Mouse (Mus musculus): ENCODE results near the gene Olfr169. TPM values are rescaled to one million over a fixed set of nuclear protein-coding genes. Genes with fewer than 3 reads are reported as not detected.
"Not testable (repeated sequence)": the region's sequence is repeated elsewhere in the genome, so short reads cannot be mapped to it uniquely, and the experiment has no call there.

The Olfr169 gene
- polyA plus RNA-seq (2012; rRNA removed), result not detected in 2 replicates

DNA sequence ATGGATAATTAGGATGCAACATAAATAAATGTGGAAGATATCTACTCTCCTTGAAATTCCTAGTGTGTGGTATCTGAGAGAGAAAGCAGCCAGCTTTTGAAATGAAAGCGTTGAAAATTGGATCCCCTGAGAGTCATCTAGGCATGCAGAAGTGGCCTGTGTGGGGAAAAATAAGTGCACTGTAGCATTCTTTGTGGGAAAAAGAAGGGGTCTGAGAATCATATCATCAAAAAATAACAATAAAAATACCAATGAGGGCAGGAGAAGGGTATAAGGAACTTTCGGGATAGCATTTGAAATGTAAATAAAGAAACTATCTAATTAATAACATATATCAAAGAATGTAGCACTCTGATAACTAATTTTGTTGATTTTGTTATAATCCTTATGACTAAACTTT lies at the start of gene Olfr169:
TSS of gene Olfr169 (minus strand) at position 101 of the 400 bp plus-strand sequence.
- not testable (repeated sequence) for DNase-seq (ENCODE audit: extremely low spot score in 1 of 2, low spot score in 1 of 2)

DNA sequence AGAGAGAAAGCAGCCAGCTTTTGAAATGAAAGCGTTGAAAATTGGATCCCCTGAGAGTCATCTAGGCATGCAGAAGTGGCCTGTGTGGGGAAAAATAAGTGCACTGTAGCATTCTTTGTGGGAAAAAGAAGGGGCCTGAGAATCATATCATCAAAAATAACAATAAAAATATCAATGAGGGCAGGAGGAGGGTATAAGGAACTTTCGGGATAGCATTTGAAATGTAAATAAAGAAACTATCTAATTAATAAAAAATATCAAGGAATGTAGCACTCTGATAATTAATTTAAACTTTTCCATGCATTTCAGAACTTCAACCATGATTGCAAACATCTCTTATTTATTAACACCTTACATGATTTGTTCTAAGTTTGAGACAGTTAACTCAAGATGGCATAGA lies 40.2 kb upstream of the Olfr169 start, which contains the start of gene Olfr170:
TSS of gene Olfr170 (minus strand) at position 101 of the 400 bp plus-strand sequence.
- not testable (repeated sequence) for DNase-seq (ENCODE audit: extremely low spot score in 1 of 2, low spot score in 1 of 2)

DNA sequence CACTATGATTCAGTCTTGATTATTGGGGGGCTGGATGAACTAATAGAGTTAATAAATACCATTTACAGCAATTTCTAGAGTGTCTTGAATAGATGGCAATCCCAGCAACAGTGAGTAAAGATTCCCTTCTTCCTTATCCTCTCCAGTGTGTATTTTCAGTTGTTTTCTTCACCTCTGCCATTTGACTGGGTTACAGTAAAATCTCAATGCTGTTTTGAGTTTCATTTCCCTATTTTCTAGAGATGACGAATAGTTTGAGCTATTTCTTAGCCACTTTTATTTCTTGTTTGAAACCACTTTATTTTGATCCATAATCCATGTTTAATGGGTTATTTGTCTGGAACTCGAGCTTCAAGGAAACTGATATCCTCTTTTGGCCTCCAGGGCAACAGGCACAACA lies 31.6 kb upstream of the Olfr169 start:
- DNase-seq (ENCODE audit: extremely low spot score in 1 of 2, low spot score in 1 of 2), result no peak

DNA sequence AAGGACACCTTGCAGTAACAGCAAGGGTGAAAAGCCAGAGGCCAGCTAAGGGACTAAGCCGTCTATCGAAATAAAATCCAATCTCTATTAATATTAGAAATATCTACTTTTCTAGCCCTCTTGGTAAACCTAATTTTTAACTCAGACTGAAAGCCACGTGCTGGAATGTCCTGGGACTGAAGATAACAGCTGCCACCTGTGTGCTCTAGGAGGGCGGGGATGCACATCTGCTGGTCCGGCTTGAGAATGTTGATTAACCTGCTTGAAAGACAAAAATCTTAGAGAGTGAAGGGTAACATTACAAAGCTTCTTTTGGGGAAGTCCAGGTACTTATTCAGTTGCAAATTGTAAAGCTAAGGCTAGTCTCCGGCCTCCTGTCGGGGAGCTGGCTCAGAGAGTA lies 18.2 kb downstream of the Olfr169 start:
- DNase-seq (ENCODE audit: extremely low spot score in 1 of 2, low spot score in 1 of 2), result not testable (repeated sequence)

DNA sequence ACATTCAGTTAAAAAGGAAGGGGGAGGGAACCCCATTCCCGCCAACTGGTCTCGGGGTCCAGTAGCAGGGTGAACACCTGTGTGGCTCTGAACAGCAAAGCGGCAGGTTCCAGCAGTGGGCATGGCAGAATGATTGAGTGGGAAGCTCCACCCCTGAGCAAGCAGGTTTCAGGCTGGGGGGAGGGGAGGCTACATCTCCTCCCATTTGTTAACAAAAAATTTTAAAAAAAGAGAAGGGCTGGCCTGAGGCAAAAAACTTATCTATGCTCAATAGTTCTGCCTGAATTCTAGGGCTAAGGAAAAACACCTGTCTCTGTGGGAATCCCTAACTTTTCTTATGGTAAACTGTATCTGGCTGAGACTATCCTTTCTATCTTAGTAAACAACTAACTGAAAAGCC lies 19.4 kb downstream of the Olfr169 start:
- not testable (repeated sequence) for DNase-seq (ENCODE audit: extremely low spot score in 1 of 2, low spot score in 1 of 2)

DNA sequence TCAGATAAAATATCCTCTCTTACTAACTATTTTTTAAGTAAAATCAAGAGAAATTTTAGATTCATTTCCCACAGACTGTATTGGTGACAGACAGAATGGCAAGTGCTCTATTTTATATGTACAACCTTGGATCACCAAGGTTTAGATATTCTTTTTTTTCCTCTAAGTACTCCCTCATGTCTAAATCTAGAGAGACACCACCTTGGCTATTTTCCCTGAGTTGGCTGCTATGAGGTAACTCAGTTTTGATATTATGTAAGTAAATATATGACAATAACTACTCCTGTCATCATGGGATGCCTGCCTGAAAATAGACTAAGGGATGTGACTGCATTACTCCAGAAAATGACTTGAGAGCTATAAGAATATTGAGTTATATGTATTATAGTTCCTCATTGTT lies 36.2 kb downstream of the Olfr169 start, which contains the start of gene Olfr168:
TSS of gene Olfr168 (minus strand) at position 101 of the 400 bp plus-strand sequence.
- no peak for DNase-seq (ENCODE audit: extremely low spot score in 1 of 2, low spot score in 1 of 2)

DNA sequence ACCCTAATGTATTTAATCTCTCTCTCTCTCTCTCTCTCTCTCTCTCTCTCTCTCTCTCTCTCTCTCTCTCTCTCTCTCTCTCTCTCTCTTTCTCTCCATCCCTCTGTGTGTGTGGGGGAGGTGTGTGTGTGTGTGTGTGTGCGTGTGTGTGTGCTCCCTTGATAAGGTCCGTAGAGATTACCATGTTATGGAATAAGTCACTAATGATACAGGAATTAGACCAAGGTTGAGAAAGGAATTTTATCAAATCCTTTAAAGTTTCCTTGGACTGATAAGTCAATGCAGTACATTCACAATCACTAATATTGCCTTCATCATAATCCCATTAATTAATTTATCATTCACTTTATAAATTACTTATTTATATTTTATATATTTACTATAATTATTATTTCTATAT lies 49.4 kb downstream of the Olfr169 start, which contains the start of gene Olfr167:
TSS of gene Olfr167 (minus strand) at position 101 of the 400 bp plus-strand sequence.
- no peak for DNase-seq (ENCODE audit: extremely low spot score in 1 of 2, low spot score in 1 of 2)

Other genes with a start within 250 kb of the Olfr169 start
- 0.04 TPM in 1 of 2 replicates, not detected in the other for gene Olfr165, start 148.7 kb downstream of the Olfr169 start, polyA plus RNA-seq (2012; rRNA removed)
- 0.13 TPM in 1 of 2 replicates, not detected in the other for gene Olfr166, start 88.1 kb downstream of the Olfr169 start, polyA plus RNA-seq (2012; rRNA removed)
- gene Olfr167, start 49.5 kb downstream of the Olfr169 start, polyA plus RNA-seq (2012; rRNA removed), result not detected in 2 replicates
- 0.10 TPM in 1 of 2 replicates, not detected in the other for gene Olfr168, start 36.3 kb downstream of the Olfr169 start, polyA plus RNA-seq (2012; rRNA removed)
- not detected in 2 replicates for gene Olfr170, start 40.1 kb upstream of the Olfr169 start, polyA plus RNA-seq (2012; rRNA removed)
- gene Olfr171, start 58.1 kb upstream of the Olfr169 start, polyA plus RNA-seq (2012; rRNA removed), result not detected in 2 replicates
- not detected in 2 replicates for gene Lamp3, start 134.6 kb upstream of the Olfr169 start, polyA plus RNA-seq (2012; rRNA removed)
- 0.44 and 0.94 TPM in 2 replicates for gene B3gnt5, start 188.4 kb upstream of the Olfr169 start, polyA plus RNA-seq (2012; rRNA removed)

All from frontal cortex, adult 2 months (tissue).